Mouse (Mus musculus): ENCODE results near the gene Dag1.
A peak's percentile ranks its signal among the peaks of the same experiment; 100 is the strongest.
"Not testable (repeated sequence)": the region's sequence is repeated elsewhere in the genome, so short reads cannot be mapped to it uniquely, and the experiment has no call there.

Dag1 gene

DNA sequence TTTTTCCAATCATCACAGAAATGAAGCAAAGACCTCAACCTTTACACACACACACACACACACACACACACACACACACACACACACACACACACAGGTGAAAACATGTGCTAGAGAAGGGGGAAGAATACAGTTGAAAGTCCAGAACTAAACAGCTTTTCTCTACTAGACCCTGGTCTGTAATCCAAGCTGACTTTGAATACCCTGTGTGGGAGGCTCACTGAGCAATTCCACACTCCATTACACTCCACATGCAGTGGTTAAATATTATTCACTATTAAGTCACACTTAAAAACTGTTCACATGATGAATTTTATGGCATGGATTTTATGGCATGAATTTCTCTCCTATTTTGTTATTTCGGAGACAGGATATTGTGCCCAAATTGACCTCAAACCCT is 40.1 kb downstream of the Dag1 start:
- DNase-seq (ENCODE audit: low spot score), result no peak

DNA sequence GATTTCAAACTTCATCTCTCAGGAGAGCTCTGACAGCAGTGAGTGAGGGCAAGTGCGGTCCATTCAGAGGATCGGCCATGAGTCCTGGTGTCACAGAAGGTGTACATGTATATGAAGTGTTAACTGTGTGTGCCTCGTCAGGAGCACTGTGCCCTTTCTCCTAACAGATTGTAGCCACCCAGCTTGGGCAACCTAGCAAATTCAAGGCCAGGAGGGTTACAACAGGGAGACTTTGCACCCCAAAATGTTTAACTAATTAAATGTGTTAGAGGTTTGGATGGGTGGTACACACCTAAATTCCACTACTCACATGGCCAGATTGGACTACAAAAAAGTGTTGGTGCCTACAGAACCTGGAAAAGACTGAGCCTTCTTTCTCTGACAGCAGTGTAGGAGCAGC is 42.2 kb downstream of the Dag1 start:
- no peak for DNase-seq (ENCODE audit: low spot score)

DNA sequence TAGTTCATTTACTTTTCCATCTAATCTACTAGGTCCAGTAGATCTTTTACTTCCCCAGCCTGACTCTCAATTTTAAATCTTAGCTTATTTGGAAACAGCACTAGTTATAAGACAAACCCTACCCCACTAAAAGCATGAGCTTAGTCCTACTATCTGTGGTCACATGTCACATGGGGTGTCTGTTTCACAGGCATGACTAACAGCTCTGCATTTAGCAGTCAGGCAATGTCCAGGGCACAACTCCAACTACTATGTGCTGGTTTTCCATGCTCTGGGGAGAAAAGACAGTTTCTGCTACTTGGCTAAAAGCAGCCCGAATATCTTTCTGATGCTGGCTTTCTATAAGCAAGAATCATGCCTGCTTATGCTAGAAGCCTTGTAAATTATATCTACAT is 43.4 kb downstream of the Dag1 start:
- no peak for DNase-seq (ENCODE audit: low spot score)

DNA sequence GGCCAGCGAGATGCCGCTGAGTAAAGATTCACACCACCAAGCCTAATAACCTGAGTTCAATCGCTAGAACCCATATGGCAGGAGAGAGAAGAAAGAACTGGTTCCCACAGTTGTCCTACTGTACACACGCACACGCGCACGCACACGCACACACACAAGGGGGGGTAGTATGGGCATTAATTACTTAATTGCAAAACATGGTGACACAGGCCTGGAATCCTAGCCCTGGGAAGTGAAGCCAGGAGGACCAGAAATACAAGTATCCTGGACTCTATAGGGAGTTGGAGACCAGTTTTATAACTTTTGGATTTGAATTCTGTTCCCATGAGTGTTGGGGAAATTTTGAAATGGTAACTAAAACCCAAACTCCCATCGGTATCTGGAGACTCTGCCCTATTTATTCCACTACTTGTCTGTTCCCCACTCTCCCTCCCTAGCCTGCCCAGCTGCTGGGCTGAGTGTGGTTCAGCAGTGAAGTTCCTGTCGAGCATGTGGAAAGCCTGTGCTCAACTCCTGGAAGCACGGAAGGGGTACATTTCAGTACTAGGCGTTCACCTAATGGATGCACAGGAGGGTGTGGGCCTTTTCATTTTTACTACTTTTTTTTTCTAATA is 43.9 kb downstream of the Dag1 start:
- no peak for DNase-seq (ENCODE audit: low spot score)

DNA sequence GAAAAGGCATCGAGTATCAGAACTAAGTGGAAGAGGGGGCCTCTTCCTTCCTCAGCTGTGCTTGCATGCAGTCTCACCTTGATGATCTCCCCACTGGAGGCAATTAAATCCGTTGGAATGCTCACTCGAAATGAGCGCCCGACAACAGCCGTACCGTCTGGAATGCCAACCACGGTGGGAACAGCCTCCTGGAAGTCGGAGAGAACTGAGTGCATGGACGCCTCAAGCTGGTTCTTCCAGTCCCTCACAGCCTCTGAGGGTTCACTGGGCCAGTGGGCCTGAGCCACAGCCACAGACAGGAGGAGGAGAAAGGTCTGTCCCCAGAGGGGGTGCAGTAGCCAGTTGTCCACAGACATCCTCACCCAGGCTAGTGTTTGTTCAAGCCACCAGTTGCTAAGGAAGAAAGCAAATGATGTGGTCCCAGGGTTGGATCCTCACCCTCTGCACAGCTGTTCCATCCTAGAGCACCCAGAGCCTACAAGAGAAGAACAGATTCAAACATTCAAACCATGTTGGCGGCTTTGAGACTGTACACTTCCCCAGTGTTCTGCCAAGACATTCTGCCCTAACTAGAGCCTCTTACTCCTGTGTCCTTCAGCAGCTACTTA is 45.7 kb downstream of the Dag1 start:
- no peak for DNase-seq (ENCODE audit: low spot score)

DNA sequence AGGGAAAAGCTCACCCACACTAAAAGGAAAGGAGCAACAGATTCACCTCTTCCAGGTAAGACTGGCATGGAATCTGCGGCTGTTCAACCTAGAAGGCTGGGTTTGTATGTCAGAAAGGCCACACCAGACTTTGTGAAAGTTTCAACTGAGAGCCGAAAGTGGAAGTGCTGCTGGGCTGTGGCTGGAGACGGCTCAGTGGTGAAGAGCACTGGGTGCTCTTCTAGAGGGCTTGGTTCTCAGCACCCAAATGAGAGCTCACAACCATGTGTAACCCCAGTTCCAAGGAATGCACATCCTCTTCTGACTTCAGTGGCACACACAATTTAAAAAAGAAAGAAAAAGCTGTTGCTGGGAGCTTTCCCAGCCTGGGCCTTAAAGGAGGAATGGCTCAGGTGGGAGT is 46.4 kb downstream of the Dag1 start:
- DNase-seq (ENCODE audit: low spot score), result no peak

DNA sequence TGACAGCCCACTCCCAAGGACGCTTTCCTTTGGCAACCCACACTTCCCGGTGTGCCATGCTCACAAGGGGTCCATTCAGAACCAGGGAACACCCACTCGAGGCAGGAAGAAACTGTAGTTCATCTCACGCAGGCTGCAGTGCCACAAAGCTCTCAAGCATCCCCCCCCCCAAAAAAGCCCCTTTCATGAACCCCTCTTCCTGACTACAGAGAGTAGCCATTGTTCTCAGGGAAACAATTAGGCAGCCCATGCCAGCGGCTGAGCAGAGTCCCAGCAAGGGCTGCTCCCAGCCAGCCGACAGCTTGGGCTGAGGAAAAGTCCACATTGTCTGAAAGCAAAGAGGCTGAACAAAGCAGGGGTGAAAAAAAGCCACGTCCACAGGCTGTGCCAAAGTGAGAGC is 50.7 kb downstream of the Dag1 start:
- DNase-seq (ENCODE audit: low spot score), result no peak

DNA sequence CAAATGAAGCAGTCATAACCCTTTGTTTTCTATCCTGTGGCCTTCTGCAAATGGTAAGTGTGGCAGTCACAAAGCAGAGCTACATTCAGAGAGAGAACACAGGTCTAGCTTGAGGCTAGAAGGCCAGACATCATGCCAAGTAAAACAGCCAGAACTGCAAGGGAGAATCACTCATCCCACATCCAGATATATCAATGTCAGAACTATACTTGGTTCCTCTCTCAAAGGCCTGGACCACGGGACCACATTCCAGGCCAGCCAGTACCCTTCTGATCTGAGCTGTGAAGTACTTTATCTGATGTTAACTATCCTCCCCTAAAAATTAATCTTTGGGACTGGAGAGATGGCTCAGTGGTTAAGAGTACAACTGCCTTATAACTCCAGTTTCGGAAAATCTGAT is 51.3 kb downstream of the Dag1 start:
- no peak for DNase-seq (ENCODE audit: low spot score)

DNA sequence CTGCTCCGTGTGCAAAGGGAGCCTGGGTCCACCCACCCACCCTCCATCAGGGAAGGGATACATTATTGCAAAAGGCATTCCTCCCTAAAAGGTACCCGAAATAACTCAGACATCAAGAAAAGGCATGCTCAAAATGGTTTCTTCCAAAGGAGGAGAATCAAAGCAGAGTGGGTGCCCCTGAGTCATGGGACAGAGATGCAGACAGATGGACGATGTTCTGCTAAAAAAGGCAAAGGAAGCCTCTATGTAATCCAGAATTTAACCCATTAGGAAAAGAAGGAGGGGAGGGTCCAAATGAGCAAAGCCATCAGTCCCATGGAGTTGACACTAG is 58.2 kb downstream of the Dag1 start:
- no peak for DNase-seq (ENCODE audit: low spot score)

DNA sequence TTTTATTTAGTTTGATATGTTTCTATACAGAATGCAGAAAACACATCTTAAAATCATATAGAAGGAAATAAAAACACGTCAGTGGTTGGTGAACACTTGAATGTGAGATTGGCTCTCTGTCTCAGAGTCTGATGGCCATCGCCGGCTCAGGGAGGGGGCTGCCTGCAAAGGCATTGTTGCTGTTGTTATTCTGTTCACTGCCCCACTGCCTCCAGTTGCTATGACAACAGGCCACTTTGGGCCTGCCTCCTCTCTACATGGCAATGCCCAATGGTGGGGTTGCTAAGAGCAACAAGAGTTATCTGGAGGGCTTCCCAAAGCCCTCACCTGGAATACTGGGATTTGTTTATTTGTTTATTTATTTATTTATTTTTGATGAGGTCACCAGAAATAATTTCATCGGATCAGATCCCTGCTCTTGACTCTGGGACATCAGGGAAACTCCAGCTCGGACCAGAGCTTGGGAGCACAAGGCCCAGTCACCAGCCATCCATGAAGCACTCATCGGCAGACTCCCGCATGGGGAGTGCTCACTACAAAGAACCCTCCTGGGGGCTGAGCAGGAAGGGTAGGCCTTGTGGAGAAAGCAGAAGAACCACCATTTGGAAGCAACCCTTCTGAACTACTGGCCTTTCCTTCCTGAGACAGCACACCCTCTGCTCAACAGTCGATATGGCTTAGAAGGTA is 58.7 kb downstream of the Dag1 start:
- DNase-seq (ENCODE audit: low spot score), result no peak

DNA sequence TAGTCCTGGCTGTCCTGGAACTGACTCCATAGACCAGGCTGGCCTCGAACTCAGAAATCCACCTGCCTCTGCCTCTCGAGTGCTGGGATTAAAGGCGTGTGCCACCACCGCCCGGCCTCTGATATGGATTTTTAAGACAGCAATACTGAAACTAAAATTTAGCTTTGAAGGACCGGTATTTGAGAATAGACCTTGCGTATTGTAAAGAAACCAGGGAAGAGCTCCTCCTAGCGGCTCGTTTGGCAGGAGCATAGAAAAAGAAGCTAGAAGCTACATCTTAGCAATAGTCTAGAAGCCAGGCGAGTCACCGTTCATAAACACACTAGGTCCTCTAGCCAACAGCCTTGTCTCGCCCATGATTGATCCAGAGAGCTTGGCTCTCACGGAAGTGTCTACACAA is 60.7 kb downstream of the Dag1 start:
- peak; percentile 57 for DNase-seq (ENCODE audit: low spot score)

DNA sequence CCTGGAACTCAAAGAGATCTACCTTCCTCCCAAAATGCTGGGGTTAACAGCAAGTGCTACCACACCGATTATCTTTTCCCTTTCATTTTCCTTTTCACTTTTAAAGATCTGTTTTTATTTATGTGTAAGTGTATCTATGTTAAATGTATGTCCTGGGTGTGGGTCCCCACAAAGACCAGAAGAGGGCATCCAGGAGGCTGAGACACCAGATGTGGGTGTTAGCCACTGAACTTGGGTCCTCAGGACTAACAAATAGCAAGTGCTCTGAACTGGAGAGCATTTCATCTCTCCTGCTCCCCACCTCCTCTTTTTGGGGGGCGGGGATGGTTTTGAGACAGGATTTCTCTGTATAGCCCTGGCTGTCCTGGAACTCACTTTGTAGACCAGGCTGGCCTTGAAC is 61.6 kb downstream of the Dag1 start:
- DNase-seq (ENCODE audit: low spot score), result no peak

DNA sequence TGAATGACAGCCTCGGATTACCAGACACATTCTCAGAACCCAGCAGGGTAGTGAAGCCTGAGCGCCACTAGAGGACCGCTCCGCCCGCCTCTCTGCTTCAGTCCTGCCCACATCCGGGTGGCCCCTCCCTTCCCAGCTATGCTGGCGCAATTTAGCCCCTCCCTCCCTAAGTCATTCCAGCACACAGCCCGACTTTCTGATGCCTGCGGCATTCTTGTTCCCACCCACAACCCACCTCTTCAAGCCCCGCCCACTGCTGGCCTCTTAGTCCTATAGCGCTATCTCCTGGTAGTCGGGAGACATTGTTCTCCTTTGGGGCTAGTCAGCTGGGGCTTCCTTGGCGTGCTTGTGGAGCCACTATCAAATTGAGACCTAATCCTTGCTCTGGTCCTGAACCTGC is 62.6 kb downstream of the Dag1 start:
- DNase-seq (ENCODE audit: low spot score), result peak; percentile 79

DNA sequence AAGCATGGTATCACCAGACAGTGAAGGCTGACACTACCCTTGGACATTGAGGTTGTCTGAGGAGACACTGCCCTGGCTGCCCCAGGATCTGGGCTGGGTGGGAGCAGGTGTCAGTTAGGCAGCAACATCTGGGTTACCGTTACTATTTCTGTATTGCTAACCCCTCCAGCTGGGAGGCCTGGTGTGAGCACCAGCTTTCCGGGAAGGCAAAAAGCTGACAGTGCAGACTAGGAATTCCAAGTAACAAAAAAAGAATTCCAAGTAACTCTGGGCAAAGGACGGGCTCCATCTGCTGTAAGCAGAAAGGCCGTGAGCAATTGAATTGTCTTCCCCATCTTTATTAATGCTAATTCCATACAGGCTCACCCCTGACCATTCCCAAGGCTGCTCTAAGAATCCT is 65.1 kb downstream of the Dag1 start:
- DNase-seq (ENCODE audit: low spot score), result no peak

DNA sequence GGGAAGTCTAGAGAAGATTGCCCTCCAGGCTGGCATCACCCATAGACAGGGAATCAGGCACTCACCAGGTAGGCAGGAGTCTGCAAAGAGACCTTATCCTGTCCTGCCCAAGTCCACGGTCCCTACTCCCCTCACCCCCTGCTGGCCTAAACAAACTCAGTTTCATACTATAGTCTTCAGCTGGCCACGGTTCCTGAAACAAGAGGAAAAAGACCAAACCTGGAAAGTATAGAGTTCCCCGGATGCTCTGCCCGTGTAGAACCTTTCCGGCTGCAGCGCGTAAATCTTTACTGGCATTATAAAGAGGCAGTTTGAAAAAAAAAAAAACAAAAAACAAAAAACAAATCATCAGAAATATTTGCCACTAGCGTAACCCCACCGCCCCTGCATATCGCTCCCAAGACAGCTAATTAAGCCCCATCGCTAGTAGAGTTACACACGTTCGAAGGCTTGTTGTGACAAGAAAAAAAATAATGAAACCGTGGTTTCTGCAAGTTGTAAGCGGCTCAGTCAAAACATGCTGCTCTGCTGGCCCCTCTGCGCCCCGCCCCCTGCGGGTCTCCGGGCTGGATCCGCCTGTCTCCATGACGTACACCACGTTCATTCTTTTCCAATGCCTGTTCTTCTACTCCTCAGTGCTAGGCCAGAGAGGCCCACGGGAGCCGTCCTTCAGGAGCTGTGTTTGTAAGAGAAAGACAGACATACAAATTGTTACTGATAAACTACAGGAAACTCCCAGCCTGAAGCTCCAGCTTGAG is 66.7 kb downstream of the Dag1 start:
- no peak for DNase-seq (ENCODE audit: low spot score)

DNA sequence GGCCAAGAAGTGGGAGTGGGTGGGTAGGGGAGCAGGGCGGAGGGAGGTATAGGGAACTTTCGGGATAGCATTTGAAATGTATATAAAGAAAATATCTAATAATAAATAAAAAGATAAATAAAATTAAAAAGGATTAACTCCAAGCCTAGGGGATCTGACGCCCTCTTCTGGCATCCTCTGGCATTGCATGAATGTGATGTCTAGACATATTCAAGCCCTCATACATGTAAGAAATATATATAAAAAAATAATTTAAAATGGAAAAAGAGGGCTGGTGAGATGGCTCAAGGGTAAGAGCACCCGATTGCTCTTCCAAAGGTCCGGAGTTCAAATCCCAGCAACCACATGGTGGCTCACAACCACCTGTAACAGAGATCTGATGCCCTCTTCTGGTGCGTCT is 67.5 kb downstream of the Dag1 start:
- DNase-seq (ENCODE audit: low spot score), result not testable (repeated sequence)

DNA sequence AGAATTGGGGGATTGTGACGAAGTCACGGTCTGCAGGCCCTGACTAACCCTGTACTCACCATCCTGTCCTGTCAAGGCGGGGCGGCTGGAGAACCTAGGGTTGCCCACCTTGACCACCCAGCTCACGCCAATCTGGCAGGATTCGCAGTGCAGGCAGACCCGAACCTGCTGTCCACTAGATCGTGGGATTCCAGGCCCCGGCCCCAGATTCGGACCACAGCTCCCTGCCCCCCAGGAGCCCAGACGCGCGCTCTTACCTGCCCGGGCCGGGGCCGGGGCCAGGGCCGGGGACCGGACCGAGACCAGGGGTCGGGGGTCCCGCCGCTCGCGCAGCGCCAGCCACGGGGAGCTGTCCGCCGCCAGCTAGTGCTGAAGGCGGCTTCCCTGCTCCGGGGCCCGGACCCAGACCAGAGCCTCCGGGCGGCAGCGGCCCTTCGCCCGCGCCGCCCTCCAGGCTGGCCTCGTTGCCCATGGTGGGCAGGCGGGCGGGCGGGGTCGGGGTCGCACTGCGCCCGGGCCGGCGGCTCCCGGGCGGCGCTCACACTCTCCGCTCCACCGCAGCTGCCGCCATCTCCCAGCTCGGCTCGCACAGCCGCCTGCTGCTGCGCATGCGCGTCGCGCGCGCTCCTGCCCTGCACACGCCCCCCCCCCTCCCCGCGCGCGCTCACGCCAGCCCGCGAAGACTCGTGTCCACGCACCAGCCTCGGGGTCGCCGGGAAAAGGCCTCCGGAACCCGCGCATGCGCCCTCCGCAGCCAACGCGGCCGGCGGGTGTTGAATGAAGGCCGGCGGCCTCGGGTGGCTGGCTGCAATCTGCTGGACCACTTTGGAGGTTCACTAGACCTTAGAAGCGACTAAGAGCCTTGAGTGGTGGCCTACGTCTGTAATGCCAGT is 73.7 kb downstream of the Dag1 start, which contains the start of gene Bsn:
TSS of gene Bsn (minus strand) at position 598 of the 893 bp plus-strand sequence.
- peak; percentile 58 for DNase-seq (ENCODE audit: low spot score)

DNA sequence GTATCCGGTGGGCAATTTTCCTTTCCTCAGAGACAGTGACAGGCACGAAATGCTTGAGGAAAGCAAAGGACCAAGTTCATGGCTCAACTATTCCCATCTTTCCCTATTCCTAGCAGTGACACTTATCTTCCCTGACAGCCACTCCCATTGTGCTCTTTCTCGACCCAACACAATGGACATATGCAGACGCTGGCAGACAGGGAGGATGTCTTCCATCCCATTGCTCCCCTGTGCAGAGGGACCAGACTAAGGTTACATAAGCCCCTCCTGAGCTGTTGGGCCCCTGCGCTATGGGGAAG is 74.3 kb downstream of the Dag1 start:
- DNase-seq (ENCODE audit: low spot score), result no peak

DNA sequence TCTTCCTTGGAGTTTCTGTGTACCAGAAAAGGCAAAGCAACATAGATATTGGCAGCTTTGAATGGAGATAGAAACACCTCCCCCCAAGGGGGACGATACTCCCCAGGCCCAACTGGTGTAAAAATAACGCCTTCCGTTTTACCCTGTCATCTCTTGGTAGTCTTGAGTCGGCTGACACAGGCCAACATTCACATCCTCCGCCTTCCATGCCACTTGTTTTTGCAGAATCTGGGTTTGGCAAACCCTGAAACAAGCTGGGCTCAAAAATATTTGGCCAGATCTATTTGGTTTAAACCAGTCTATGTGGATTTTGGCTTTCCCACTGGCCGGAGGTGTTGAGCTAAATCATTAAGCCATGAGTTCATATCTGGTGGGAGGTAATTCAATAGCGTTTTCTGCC is 74.7 kb downstream of the Dag1 start:
- no peak for DNase-seq (ENCODE audit: low spot score)

DNA sequence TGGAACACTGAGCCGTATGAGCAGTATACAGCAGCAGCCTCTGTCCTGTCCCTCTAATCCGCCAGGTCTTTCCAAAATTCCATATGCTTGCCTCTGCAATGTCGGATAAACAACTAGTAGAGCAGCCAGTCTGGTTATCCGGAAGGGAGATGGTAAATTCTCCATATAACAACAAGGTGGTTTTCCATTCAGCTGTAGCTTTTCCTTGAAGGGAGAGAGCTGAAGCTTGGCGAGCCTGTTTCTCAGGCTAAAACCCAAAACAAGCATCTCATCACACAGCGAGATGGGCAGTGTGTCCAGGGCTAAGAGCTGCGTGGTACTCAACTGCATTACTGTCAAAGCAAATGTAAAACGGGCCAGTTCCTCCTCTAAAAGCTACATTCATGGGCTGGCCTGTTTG is 75.2 kb downstream of the Dag1 start:
- DNase-seq (ENCODE audit: low spot score), result no peak

DNA sequence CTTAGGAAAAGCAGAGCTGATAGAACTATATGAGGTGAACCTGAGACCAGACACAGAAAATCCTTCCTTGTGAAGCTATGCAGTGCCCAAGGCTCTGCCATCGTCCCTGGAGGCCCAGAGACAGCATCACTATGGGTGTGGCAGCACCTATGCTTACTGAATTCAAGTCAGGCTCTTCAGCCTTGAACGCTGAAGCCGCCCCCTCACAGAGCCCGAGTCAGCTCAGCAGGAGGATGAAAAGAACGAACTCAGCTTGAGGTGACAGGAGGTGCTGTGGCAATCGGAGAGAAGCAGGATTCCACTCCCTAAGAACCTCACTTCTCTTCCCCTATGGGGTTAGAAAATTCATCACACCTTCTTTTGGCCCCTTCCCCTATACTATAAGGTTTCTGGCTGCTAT is 76.1 kb downstream of the Dag1 start:
- DNase-seq (ENCODE audit: low spot score), result no peak

DNA sequence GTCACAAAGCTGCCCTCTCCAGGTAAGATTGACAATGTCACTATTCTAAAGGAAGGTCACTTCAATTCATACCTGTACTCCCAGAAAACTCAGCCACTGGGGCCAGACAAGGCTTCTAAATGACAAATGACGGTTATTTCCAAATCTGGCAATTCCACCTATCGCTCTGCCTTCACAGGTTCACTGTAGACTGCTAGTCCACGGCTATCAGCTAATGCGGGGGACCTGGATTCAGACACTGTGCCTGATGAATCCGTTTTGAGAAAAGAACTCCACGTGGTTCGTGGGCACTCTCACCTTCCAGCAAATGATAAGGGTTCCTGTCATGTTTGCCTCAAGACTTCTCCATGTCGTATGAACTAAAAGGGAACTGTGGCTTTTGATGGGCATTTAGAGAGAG is 78.0 kb downstream of the Dag1 start:
- no peak for DNase-seq (ENCODE audit: low spot score)

Measured in ovary, postnatal 14 days (tissue).